Mouse (Mus musculus) E14TG2a.4 (cell line): ENCODE results near the gene Mycl.

Experiments used
- CTCF ChIP-seq: conservative IDR thresholded peaks from 2 replicates; pipeline ENCODE4 v1.5.1; 2014; ENCODE audit warnings: low read length
- NANOG ChIP-seq: IDR thresholded peaks from 2 replicates; pipeline ENCODE4 v1.6.1; 2014; ENCODE audit warnings: borderline replicate concordance, low read length, mixed read lengths

- TF ChIP-seq CTCF (no peak), NANOG (no peak)
These were observed 34.9 kb upstream of the Mycl start for GRCm38 (mm10) chr4:122960321-122961099.
